Comparison of ENCODE assay signal across 13 mouse cellular contexts in genomic region chr10:62503353-62503752, GRCm38 (mm10). TPM values are rescaled to one million over a fixed set of nuclear protein-coding genes. Genes with fewer than 3 reads are reported as not detected.
A peak's percentile ranks its signal among the peaks of the same experiment; 100 is the strongest.
DNase-seq lines count a peak whose midpoint lies in the region; ATAC-seq and TF ChIP-seq lines count a peak whose summit lies in the region.
"Had no signal": no experiment of that assay in that cellular context is flagged by ENCODE, and none has a peak within 500 bp of the region (broad histone marks: within the 10 kb centered on the region; RNA-seq: fewer than 3 reads in every experiment).

No protein-coding gene starts in this region.

- TF ChIP-seq EP300 in heart, adult 2 months (IDR thresholded peaks at IDR 0.05; ENCODE audit: insufficient read depth, low read depth, low read length), result no peak

- no peak overlapping the region for H3K9ac ChIP-seq in heart, adult 2 months (ENCODE audit: low read depth, low read length)
- H3K9ac ChIP-seq in heart, embryonic 12.5 days, result no peak overlapping the region
- H3K9ac ChIP-seq: embryonic facial prominence, embryonic 13.5 days; forebrain, postnatal 0 days; lung, embryonic 15.5 days had no signal

- peak overlapping the region; percentile 22 for H3K4me3 ChIP-seq in heart, adult 2 months
- no peak overlapping the region for H3K4me3 ChIP-seq in heart, embryonic 12.5 days
- no peak overlapping the region for H3K4me3 ChIP-seq in hindbrain, embryonic 10.5 days
- H3K4me3 ChIP-seq: embryonic facial prominence, embryonic 13.5 days; lung, embryonic 15.5 days had no signal

- no peaks in the 10 kb centered on the region for H3K27me3 ChIP-seq in heart, adult 2 months (ENCODE audit: control insufficient read depth, insufficient read depth, low read length)
- H3K27me3 ChIP-seq in heart, embryonic 12.5 days (replicated peaks), result no peaks in the 10 kb centered on the region; the same call in 1 of the 2 replicates
- no peaks in the 10 kb centered on the region for H3K27me3 ChIP-seq in splenic B cell, adult 2 months (ENCODE audit: control insufficient read depth, insufficient read depth, low read length, poor library complexity, severe bottlenecking)
- H3K27me3 ChIP-seq in hindbrain, embryonic 10.5 days (ENCODE audit: insufficient read depth, poor library complexity, severe bottlenecking), result peaks cover 20% of the 10 kb centered on the region

- peaks cover 4% of the 10 kb centered on the region; the same call in 1 of the 2 replicates for H3K36me3 ChIP-seq in heart, adult 2 months (ENCODE audit: control insufficient read depth, insufficient read depth, low read length)
- no peaks in the 10 kb centered on the region for H3K36me3 ChIP-seq in heart, embryonic 12.5 days
- H3K36me3 ChIP-seq in splenic B cell, adult 2 months (ENCODE audit: control insufficient read depth, insufficient read depth, low read length, poor library complexity, severe bottlenecking), result peaks cover 23% of the 10 kb centered on the region
- no peaks in the 10 kb centered on the region for H3K36me3 ChIP-seq in hindbrain, embryonic 10.5 days
- H3K36me3 ChIP-seq: embryonic facial prominence, embryonic 13.5 days; lung, embryonic 15.5 days had no signal

- H3K4me1 ChIP-seq in heart, adult 2 months (ENCODE audit: control insufficient read depth, insufficient read depth, low read length), result peaks cover 8% of the 10 kb centered on the region
- peaks cover 8% of the 10 kb centered on the region; the same call in 1 of the 2 replicates for H3K4me1 ChIP-seq in heart, embryonic 12.5 days (replicated peaks)
- peaks cover 5% of the 10 kb centered on the region for H3K4me1 ChIP-seq in hindbrain, embryonic 10.5 days (replicated peaks)

- TF ChIP-seq CTCF in heart, adult 2 months (IDR thresholded peaks at IDR 0.05), result no peak

- H3K27ac ChIP-seq in heart, adult 2 months, result peak overlapping the region; percentile 79
- H3K27ac ChIP-seq in heart, embryonic 12.5 days (ENCODE audit: poor library complexity, severe bottlenecking), result no peak overlapping the region
- H3K27ac ChIP-seq in hindbrain, embryonic 10.5 days, result no peak overlapping the region
- H3K27ac ChIP-seq: embryonic facial prominence, embryonic 13.5 days; lung, embryonic 15.5 days had no signal

- H3K9me3 ChIP-seq in heart, embryonic 12.5 days (replicated peaks), result no peaks in the 10 kb centered on the region
- no peaks in the 10 kb centered on the region for H3K9me3 ChIP-seq in hindbrain, embryonic 10.5 days
- H3K9me3 ChIP-seq: embryonic facial prominence, embryonic 13.5 days; lung, embryonic 15.5 days had no signal

- no peak overlapping the region for H3K4me2 ChIP-seq in heart, embryonic 12.5 days
- H3K4me2 ChIP-seq: embryonic facial prominence, embryonic 13.5 days; lung, embryonic 15.5 days had no signal

- 26% methylated on average over 4 of the region's 4 CpGs for WGBS in heart, adult 2 months
- 50% methylated on average over 4 of the region's 4 CpGs for WGBS in heart, embryonic 12.5 days
- WGBS in hindbrain, embryonic 10.5 days, result 82% methylated on average over 4 of the region's 4 CpGs

- peak in 1 of 2 experiments; percentile 30 for DNase-seq in heart, adult 2 months
- peak; percentile 64 to 69 for DNase-seq in spleen, postnatal 36 days (ENCODE audit: low spot score in 2 of 2)
- no peak for DNase-seq in spleen, adult 12 weeks (ENCODE audit: low spot score)
- peak; percentile 51 for DNase-seq in splenic B cell, adult 2 months (ENCODE audit: low read depth, low spot score)
- no peak for DNase-seq in urinary bladder, postnatal 36 days (ENCODE audit: low spot score in 2 of 2)
- DNase-seq in hindbrain, embryonic 10.5 days (ENCODE audit: low spot score), result no peak
- DNase-seq: cerebellum, adult 9-11 months; forebrain, postnatal 0 days had no signal

- intact Hi-C loops in heart, adult 2 months (cut with DNase I), result no loop called here

- TF ChIP-seq POLR2A in heart, adult 2 months (IDR thresholded peaks at IDR 0.05; ENCODE audit: insufficient read depth, low read depth, low read length), result no peak

- no peaks in the 10 kb centered on the region for H3K79me2 ChIP-seq in heart, adult 2 months (replicated peaks; ENCODE audit: control insufficient read depth, insufficient read depth, low read length)

- ATAC-seq in heart, embryonic 12.5 days (ENCODE audit: insufficient number of reproducible peaks, low FRiP score), result no peak
- ATAC-seq in inflammation-experienced regulatory T-cells, adult 6 months, result peak; percentile 8
- ATAC-seq: forebrain, postnatal 0 days had no signal

RNA-seq across cellular contexts. Expression of gene Vps26a, which starts 16.7 kb away (rescaled TPM):
- 10 to 100 TPM; 45.6 to 46.8 TPM for total RNA-seq in heart, adult 2 months (2021)
- polyA plus RNA-seq in heart, adult 2 months (2012; rRNA removed), result 21.2 and 36.0 TPM in 2 replicates
- polyA plus RNA-seq in heart, embryonic 12.5 days (2016; fragmentation: Nextera tagmentation; extraction: Ambion mirVana), result 77.7 and 81.4 TPM in 2 replicates
- polyA plus RNA-seq in inflammation-experienced regulatory T-cells, adult 6 months (2017; shearing (Covaris generic)), result 10 to 100 TPM; 62.7 to 69.9 (median 69.4) TPM
- 78.4 and 90.2 TPM in 2 replicates for polyA plus RNA-seq in hindbrain, embryonic 10.5 days (2016; fragmentation: Nextera tagmentation; extraction: Ambion mirVana)

RNA-seq across cellular contexts. Expression of gene Srgn, which starts 23.9 kb away (rescaled TPM):
- 10 to 100 TPM; 49.3 to 51.8 TPM for total RNA-seq in heart, adult 2 months (2021)
- polyA plus RNA-seq in heart, adult 2 months (2012; rRNA removed), result 23.8 and 39.0 TPM in 2 replicates
- polyA plus RNA-seq in heart, embryonic 12.5 days (2016; fragmentation: Nextera tagmentation; extraction: Ambion mirVana), result 6.0 and 8.5 TPM in 2 replicates
- 1,000 to 10,000 TPM; 1,485 to 2,247 (median 1,910) TPM for polyA plus RNA-seq in inflammation-experienced regulatory T-cells, adult 6 months (2017; shearing (Covaris generic))
- polyA plus RNA-seq in hindbrain, embryonic 10.5 days (2016; fragmentation: Nextera tagmentation; extraction: Ambion mirVana), result 3.6 and 3.7 TPM in 2 replicates
- polyA plus RNA-seq: C2C12 had no signal

RNA-seq across cellular contexts. Expression of gene Supv3l1, which starts 53.8 kb away (rescaled TPM):
- total RNA-seq in heart, adult 2 months (2021), result 10 to 100 TPM; 36.0 to 36.7 TPM
- polyA plus RNA-seq in heart, adult 2 months (2012; rRNA removed), result 25.4 and 42.7 TPM in 2 replicates
- 29.0 and 30.3 TPM in 2 replicates for polyA plus RNA-seq in heart, embryonic 12.5 days (2016; fragmentation: Nextera tagmentation; extraction: Ambion mirVana)
- 10 to 100 TPM in 2 of 3 experiments, 1 to 10 TPM in 1; 5.9 to 15.5 (median 10.5) TPM for polyA plus RNA-seq in inflammation-experienced regulatory T-cells, adult 6 months (2017; shearing (Covaris generic))
- 27.9 and 28.8 TPM in 2 replicates for polyA plus RNA-seq in hindbrain, embryonic 10.5 days (2016; fragmentation: Nextera tagmentation; extraction: Ambion mirVana)

RNA-seq across cellular contexts. Expression of gene 4930507D05Rik, which starts 54.1 kb away (rescaled TPM):
- total RNA-seq in heart, adult 2 months (2021), result under 1 TPM; 0.18 to 0.36 TPM
- 0.12 and 0.38 TPM in 2 replicates for polyA plus RNA-seq in heart, adult 2 months (2012; rRNA removed)
- 0.63 and 0.69 TPM in 2 replicates for polyA plus RNA-seq in heart, embryonic 12.5 days (2016; fragmentation: Nextera tagmentation; extraction: Ambion mirVana)
- polyA plus RNA-seq in inflammation-experienced regulatory T-cells, adult 6 months (2017; shearing (Covaris generic)), result not detected
- polyA plus RNA-seq in hindbrain, embryonic 10.5 days (2016; fragmentation: Nextera tagmentation; extraction: Ambion mirVana), result 0.94 and 0.98 TPM in 2 replicates

Comparison
In these comparisons a context has a peak if more than half of its experiments do, and no peak if none do; other contexts are left out.
1. DNase-seq: peak in spleen, postnatal 36 days (2 of 2) and splenic B cell, adult 2 months (single experiment); none in spleen, adult 12 weeks (single experiment), urinary bladder, postnatal 36 days (0 of 2) and hindbrain, embryonic 10.5 days (single experiment).
2. RNA of gene Srgn, which starts 23.9 kb away (polyA plus RNA-seq): 1,485 to 2,247 TPM in inflammation-experienced regulatory T-cells, adult 6 months; 23.8 to 39.0 TPM in heart, adult 2 months, 6.0 to 8.5 TPM in heart, embryonic 12.5 days and 3.6 to 3.7 TPM in hindbrain, embryonic 10.5 days; every median in the first group is over 10 times any median in the second.